Mouse (Mus musculus): ENCODE results near the gene Ppl. TPM values are rescaled to one million over a fixed set of nuclear protein-coding genes. Genes with fewer than 3 reads are reported as not detected.

Gene Ppl
- total RNA-seq (2023): under 1 TPM; 0.18 to 0.22 TPM

GRCm38 (mm10) chr16:5132401-5132801 is at the start of gene Ppl:
TSS of gene Ppl (minus strand) at chr16:5132421.

DNA sequence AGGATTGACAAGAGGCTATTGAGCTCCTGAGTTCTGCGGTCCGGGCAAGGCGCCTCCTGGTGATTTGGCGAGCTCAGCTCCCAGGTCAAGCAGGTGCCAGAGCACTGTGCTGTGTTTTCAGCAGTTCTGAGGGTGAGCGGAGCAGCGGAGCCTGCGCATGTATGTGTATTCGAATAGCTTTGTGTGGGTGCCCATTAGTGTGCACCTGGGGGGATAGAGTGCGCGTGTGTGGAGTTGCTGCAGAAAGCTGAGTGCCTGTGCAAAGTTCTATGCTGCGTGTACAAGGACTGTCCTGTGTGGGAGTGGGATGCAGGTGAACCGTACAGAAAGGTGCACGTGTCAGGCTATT is 14.8 kb upstream of the Ppl start, which contains the start of gene Sec14l5:
Gene Sec14l5, plus strand, starts transcription at position 73 of the 349 bp plus-strand sequence.

GRCm38 (mm10) chr16:5049774-5050234 is 82.4 kb downstream of the Ppl start, which contains the start of the genes Glyr1 and Ubn1:
TSS of gene Glyr1 (minus strand) at chr16:5049863.
TSS of gene Ubn1 (plus strand) at chr16:5050057.

Other genes starting within 250 kb of the Ppl start
- 10 to 100 TPM; 55.9 to 58.3 TPM for gene Mgrn1, start 246.2 kb downstream of the Ppl start, total RNA-seq (2023)
- 10 to 100 TPM; 27.4 to 28.9 TPM for gene Nudt16l1, start 193.7 kb downstream of the Ppl start, total RNA-seq (2023)
- 10 to 100 TPM; 37.1 to 42.3 TPM for gene Anks3, start 168.2 kb downstream of the Ppl start, total RNA-seq (2023)
- not detected for gene Sept12, start 134.6 kb downstream of the Ppl start, total RNA-seq (2023)
- gene Smim22, start 125.1 kb downstream of the Ppl start, total RNA-seq (2023): not detected
- 100 to 1,000 TPM; 243 to 295 TPM for gene Rogdi, start 118.9 kb downstream of the Ppl start, total RNA-seq (2023)
- gene Glyr1, start 82.6 kb downstream of the Ppl start, total RNA-seq (2023): 100 to 1,000 TPM; 126 to 128 TPM
- 10 to 100 TPM; 58.3 to 69.4 TPM for gene Ubn1, start 82.4 kb downstream of the Ppl start, total RNA-seq (2023)
- not detected for gene Sec14l5, start 14.7 kb upstream of the Ppl start, total RNA-seq (2023)
- 10 to 100 TPM; 29.1 to 35.5 TPM for gene Nagpa, start 71.6 kb upstream of the Ppl start, total RNA-seq (2023)
- not detected for gene AU021092, start 89.9 kb upstream of the Ppl start, total RNA-seq (2023)
- 10 to 100 TPM; 15.7 to 16.2 TPM for gene Alg1, start 101.2 kb upstream of the Ppl start, total RNA-seq (2023)
- gene Eef2kmt, start 123.6 kb upstream of the Ppl start, total RNA-seq (2023): 1 to 10 TPM; 3.9 to 6.5 TPM